Mouse (Mus musculus): ENCODE measurements around the gene Gm20538. TPM values are rescaled to one million over a fixed set of nuclear protein-coding genes. Genes with fewer than 3 reads are reported as not detected.

The Gm20538 gene
- polyA plus RNA-seq (2014; fragmentation: Illumina TruSeq; extraction: RNeasy Lipid Tissue Mini Kit (QIAGEN cat#74804); ENCODE audit: low replicate concordance) = not detected

DNA sequence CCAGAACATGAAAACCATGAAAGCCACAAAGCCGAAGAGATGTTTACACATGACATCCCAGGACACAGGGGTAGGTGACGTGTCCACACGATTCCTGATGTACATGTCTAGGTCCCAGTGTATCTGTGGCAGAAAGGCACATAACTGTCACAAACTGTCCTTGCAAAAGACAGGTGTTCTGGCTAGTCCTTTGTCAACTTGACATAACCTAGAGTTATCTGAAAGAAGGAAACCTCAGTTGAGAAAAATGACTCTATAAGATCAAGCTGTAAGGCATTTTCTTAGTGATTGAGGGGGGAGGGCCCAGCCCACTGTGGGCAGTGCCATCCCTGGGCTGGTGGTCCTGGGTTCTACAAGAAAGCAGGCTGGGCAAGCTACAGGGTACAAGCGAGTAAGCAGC lies at the start of gene Gm20538:
TSS of gene Gm20538 (minus strand) at position 101 of the 400 bp plus-strand sequence.

GRCm38 (mm10) chr19:44562652-44563206 lies 10.1 kb upstream of the Gm20538 start, which contains the start of gene Hif1an:
TSS of gene Hif1an (plus strand) at chr19:44562850.

GRCm38 (mm10) chr19:44554861-44555590 lies 2.4 kb upstream of the Gm20538 start, which contains the start of gene Ndufb8:
TSS of gene Ndufb8 (minus strand) at chr19:44555440.

DNA sequence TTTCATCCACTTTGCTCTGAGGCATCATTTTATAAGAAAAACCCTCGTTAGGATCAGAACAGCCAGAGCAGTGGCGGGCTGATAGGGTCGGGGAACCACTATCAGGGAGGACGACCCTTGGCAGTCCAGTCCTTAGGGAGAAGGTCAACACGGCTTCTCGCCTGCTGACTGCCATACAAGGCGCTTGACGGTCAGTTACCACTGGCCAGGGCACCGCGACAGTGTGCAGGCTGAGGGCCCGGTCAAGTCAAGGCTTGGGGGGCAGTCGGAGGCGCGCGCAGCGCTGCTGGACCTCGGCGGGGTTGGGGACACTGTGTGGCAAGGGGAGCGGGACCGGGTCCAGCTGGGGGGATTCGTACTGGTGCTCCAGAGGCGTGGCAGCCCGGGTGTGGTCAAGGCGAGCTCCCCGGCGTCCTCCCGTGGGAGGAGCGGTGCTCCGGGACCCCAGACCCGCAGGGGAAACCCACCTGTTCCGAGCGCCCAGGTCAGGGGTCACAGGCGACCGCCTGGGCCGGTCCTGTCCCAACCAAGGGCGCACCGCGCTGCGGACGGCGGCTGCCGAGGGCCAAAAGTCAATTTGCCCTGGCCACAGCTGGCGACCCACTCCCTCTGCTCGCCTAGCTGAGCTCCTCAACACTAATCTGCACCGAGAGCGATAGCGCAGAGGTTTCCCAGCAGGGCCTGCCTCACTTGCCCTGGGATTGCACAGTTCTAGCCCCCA lies 7.2 kb downstream of the Gm20538 start, which contains the start of gene Sec31b:
TSS of gene Sec31b (minus strand) at position 544 of the 721 bp plus-strand sequence.

Other genes with a start within 250 kb of the Gm20538 start
- gene Scd4, start 219.7 kb downstream of the Gm20538 start, polyA plus RNA-seq (2014; fragmentation: Illumina TruSeq; extraction: RNeasy Lipid Tissue Mini Kit (QIAGEN cat#74804); ENCODE audit: low replicate concordance) = 0.19 TPM
- gene Scd1, start 145.0 kb downstream of the Gm20538 start, polyA plus RNA-seq (2014; fragmentation: Illumina TruSeq; extraction: RNeasy Lipid Tissue Mini Kit (QIAGEN cat#74804); ENCODE audit: low replicate concordance) = 258 TPM
- not detected for gene Wnt8b, start 59.4 kb downstream of the Gm20538 start, polyA plus RNA-seq (2014; fragmentation: Illumina TruSeq; extraction: RNeasy Lipid Tissue Mini Kit (QIAGEN cat#74804); ENCODE audit: low replicate concordance)
- not detected for gene Sec31b, start 7.0 kb downstream of the Gm20538 start, polyA plus RNA-seq (2014; fragmentation: Illumina TruSeq; extraction: RNeasy Lipid Tissue Mini Kit (QIAGEN cat#74804); ENCODE audit: low replicate concordance)
- gene Ndufb8, start 2.6 kb upstream of the Gm20538 start, polyA plus RNA-seq (2014; fragmentation: Illumina TruSeq; extraction: RNeasy Lipid Tissue Mini Kit (QIAGEN cat#74804); ENCODE audit: low replicate concordance) = 40.8 TPM
- gene Hif1an, start 10.0 kb upstream of the Gm20538 start, polyA plus RNA-seq (2014; fragmentation: Illumina TruSeq; extraction: RNeasy Lipid Tissue Mini Kit (QIAGEN cat#74804); ENCODE audit: low replicate concordance) = 10.1 TPM
- not detected for gene Pax2, start 203.2 kb upstream of the Gm20538 start, polyA plus RNA-seq (2014; fragmentation: Illumina TruSeq; extraction: RNeasy Lipid Tissue Mini Kit (QIAGEN cat#74804); ENCODE audit: low replicate concordance)